Mouse (Mus musculus) kidney, postnatal 14 days (tissue): ENCODE measurements around the gene Dync2li1.
A peak's percentile ranks its signal among the peaks of the same experiment; 100 is the strongest.

Experiments
- DNase-seq: peaks from one replicate; pipeline ENCODE4 v3.0.0; 2022; ENCODE audit warnings: mixed read lengths

The Dync2li1 gene

GRCm38 (mm10) chr17:84626276-84626856, at the start of gene Dync2li1:
Gene Dync2li1, plus strand, starts transcription at chr17:84626496.
- DNase-seq: peak; percentile 94

- no peak for DNase-seq
Observed at GRCm38 (mm10) chr17:84576621-84577293, 49.5 kb upstream of the Dync2li1 start.

- no peak for DNase-seq
Observed at GRCm38 (mm10) chr17:84579249-84579648, 47.0 kb upstream of the Dync2li1 start.

GRCm38 (mm10) chr17:84579817-84580216, 46.5 kb upstream of the Dync2li1 start:
- DNase-seq: no peak

GRCm38 (mm10) chr17:84580821-84581220, 45.5 kb upstream of the Dync2li1 start:
- DNase-seq: no peak

- no peak for DNase-seq
Observed at GRCm38 (mm10) chr17:84581740-84582414, 44.4 kb upstream of the Dync2li1 start.

- no peak for DNase-seq
Observed at GRCm38 (mm10) chr17:84584107-84584506, 42.2 kb upstream of the Dync2li1 start.

- no peak for DNase-seq
Observed at GRCm38 (mm10) chr17:84585104-84585503, 41.2 kb upstream of the Dync2li1 start.

GRCm38 (mm10) chr17:84590065-84590464, 36.2 kb upstream of the Dync2li1 start:
- no peak for DNase-seq

GRCm38 (mm10) chr17:84591431-84592150, 34.7 kb upstream of the Dync2li1 start:
- no peak for DNase-seq

GRCm38 (mm10) chr17:84596015-84596441, 30.3 kb upstream of the Dync2li1 start:
- DNase-seq: no peak

- no peak for DNase-seq
Observed at GRCm38 (mm10) chr17:84596501-84596900, 29.8 kb upstream of the Dync2li1 start.

GRCm38 (mm10) chr17:84597859-84598258, 28.4 kb upstream of the Dync2li1 start:
- no peak for DNase-seq

- no peak for DNase-seq
Observed at GRCm38 (mm10) chr17:84598928-84599327, 27.4 kb upstream of the Dync2li1 start.

- peak; percentile 52 for DNase-seq
Observed at GRCm38 (mm10) chr17:84600051-84600983, 26.0 kb upstream of the Dync2li1 start.

GRCm38 (mm10) chr17:84601805-84602204, 24.5 kb upstream of the Dync2li1 start:
- no peak for DNase-seq

- DNase-seq: peak; percentile 59
Observed at GRCm38 (mm10) chr17:84603202-84603627, 23.1 kb upstream of the Dync2li1 start.

GRCm38 (mm10) chr17:84603709-84604420, 22.4 kb upstream of the Dync2li1 start:
- DNase-seq: no peak

GRCm38 (mm10) chr17:84606976-84607375, 19.3 kb upstream of the Dync2li1 start:
- no peak for DNase-seq

- DNase-seq: no peak
Observed at GRCm38 (mm10) chr17:84607617-84608016, 18.7 kb upstream of the Dync2li1 start.

GRCm38 (mm10) chr17:84608606-84609005, 17.7 kb upstream of the Dync2li1 start:
- no peak for DNase-seq
